Mouse (Mus musculus) intestine, embryonic 15.5 days (tissue): Measurements from ENCODE around the gene Hyou1. TPM values are rescaled to one million over a fixed set of nuclear protein-coding genes. Genes with fewer than 3 reads are reported as not detected.
A peak's percentile ranks its signal among the peaks of the same experiment; 100 is the strongest.
"Not testable (repeated sequence)": the region's sequence is repeated elsewhere in the genome, so short reads cannot be mapped to it uniquely, and the experiment has no call there.

ENCODE experiments used
- ATAC-seq: fragments of 200-750 bp; cut with Nextera tagmentation; 2 replicates; pipeline ENCODE4 v1.8.0; 2017; ENCODE audit warnings: moderate TSS enrichment, moderate library complexity
- H3K27ac ChIP-seq: fragments of 300-500 bp; sonication (generic); 2 replicates; pipeline ENCODE4 v1.5.1; 2015; ENCODE audit warnings: mild to moderate bottlenecking, inconsistent platforms
- H3K27me3 ChIP-seq: fragments of 300-500 bp; sonication (generic); replicated peaks from 2 replicates; pipeline ENCODE4 v1.6.1; 2015; ENCODE audit warnings: inconsistent platforms
- H3K36me3 ChIP-seq: fragments of 300-500 bp; sonication (generic); 2 replicates; pipeline ENCODE4 v1.6.1; 2015; ENCODE audit warnings: inconsistent platforms
- H3K4me1 ChIP-seq: fragments of 300-500 bp; sonication (generic); replicated peaks from 2 replicates; pipeline ENCODE4 v1.6.1; 2015; ENCODE audit warnings: inconsistent platforms
- H3K4me2 ChIP-seq: fragments of 300-500 bp; sonication (generic); replicated peaks from 2 replicates; pipeline ENCODE4 v1.6.1; 2015; ENCODE audit warnings: mild to moderate bottlenecking, inconsistent platforms
- H3K4me3 ChIP-seq: fragments of 300-500 bp; sonication (generic); replicated peaks from 2 replicates; pipeline ENCODE4 v1.5.1; 2015; ENCODE audit warnings: inconsistent platforms
- H3K9ac ChIP-seq: fragments of 300-500 bp; sonication (generic); 2 replicates; pipeline ENCODE4 v1.6.1; 2015; ENCODE audit warnings: inconsistent platforms
- H3K9me3 ChIP-seq: fragments of 300-500 bp; sonication (generic); 2 replicates; pipeline ENCODE4 v1.6.1; 2016; ENCODE audit warnings: inconsistent platforms
- WGBS: fragments of 180-500 bp; shearing (Covaris S2); methylation state at CpG from one replicate; pipeline ENCODE4 v1.1.7; 2015; 5-methylcytosine and 5-hydroxymethylcytosine counted together
- polyA plus RNA-seq: library from polyadenylated mRNA; unstranded; fragments of >200 nt; fragmentation: Nextera tagmentation; extraction: Ambion mirVana; gene quantifications from 2 replicates; pipeline ENCODE4 v1.2.1, GENCODE M21; 2015

Hyou1 gene
- polyA plus RNA-seq, 1 experiment from 2014 or later, result 38.8 TPM

DNA sequence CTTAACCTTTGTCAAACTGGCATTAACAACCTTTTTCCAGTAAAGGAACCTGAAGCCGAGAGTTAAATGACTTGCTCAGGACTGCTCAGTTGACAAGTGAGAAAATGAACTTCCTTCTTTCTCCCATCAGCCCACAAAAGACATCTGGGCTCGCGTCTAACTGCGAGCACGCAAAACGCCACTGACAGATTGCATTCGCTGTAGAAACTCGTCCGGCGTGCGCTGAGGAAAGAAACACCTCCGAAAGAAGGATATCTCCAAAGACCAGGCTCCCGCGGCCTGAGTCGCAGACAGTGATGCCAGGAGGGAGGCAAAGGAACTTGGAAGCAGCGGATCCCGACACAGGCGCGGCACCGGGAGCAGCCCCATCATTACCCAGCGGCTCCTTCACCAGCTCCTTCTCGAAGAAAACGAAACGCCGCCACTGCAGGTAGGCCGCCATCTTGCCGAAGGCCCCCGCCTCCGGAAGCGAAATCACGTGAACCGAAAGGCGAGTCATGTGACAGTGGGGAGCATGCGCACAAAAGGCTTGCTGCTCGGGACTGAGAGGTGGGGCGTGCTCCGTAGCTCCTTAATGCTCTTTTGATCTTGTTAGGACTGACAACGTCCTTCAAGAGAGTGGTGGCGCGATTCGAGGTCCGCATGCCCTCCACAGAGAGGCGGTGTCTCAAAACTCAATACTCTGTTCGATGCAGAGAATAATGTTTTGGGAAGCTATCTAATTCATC, 17.9 kb upstream of the Hyou1 start, which contains the start of gene Vps11:
Vps11 (minus strand) TSS at position 481 of the 728 bp plus-strand sequence.
- H3K4me2 ChIP-seq, result peak within 1 kb of the TSS; percentile 63
- under 1% methylated on average over 44 of the region's 44 CpGs for WGBS

GRCm38 (mm10) chr9:44361931-44362330, 17.4 kb upstream of the Hyou1 start:
- ATAC-seq, result peak; percentile 29
- Histone ChIP-seq H3K4me2 (peak overlapping the region; percentile 63), H3K4me3 (peak overlapping the region; percentile 81), H3K27ac (peak overlapping the region; percentile 75)
- H3K27me3 ChIP-seq, H3K9ac ChIP-seq, H3K9me3 ChIP-seq, H3K4me1 ChIP-seq, H3K36me3 ChIP-seq: not testable (repeated sequence)
- WGBS, result 44% methylated on average over 4 of the region's 4 CpGs

More for the DNA sequence above, 17.9 kb upstream of the Hyou1 start, which contains the start of gene Vps11:
- peaks cover 8% of the 10 kb centered on the region for H3K4me1 ChIP-seq
- H3K36me3 ChIP-seq, result peaks cover 11% of the 10 kb centered on the region
- H3K27ac ChIP-seq, result peak within 1 kb of the TSS; percentile 75
- H3K9me3 ChIP-seq, result no peaks in the 10 kb centered on the region
- no peaks in the 10 kb centered on the region for H3K27me3 ChIP-seq
- peak; percentile 95 for ATAC-seq
- peak within 1 kb of the TSS; percentile 73 for H3K9ac ChIP-seq
- peak within 1 kb of the TSS; percentile 81 for H3K4me3 ChIP-seq

GRCm38 (mm10) chr9:44364480-44364879, 14.8 kb upstream of the Hyou1 start:
- WGBS, result 68% methylated on average over 3 of the region's 3 CpGs
- no peaks in the 10 kb centered on the region for H3K9me3 ChIP-seq

DNA sequence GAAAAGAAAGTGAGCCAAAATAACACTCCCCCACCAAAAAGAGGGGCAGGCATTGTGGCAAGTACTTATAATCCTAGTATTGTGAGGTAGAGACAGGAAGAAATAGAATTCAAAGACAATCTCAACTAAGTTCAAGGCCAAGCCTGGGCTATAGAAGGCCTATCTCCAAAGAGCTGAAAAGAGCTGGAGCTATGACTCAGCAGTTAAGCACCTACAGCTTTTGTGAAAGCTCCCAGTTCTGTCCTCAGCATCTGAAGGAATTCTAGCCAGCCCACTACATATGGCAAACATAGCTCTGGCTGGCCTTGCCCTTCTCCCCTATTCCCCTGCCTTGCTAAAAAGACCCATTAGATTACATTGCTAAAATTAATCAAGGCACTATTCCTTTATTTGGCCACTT, 5.9 kb upstream of the Hyou1 start:
- Histone ChIP-seq H3K4me3 (no peak overlapping the region), H3K27me3 (no peaks in the 10 kb centered on the region), H3K9ac (no peak overlapping the region), H3K4me1 (no peaks in the 10 kb centered on the region), H3K4me2 (no peak overlapping the region), H3K36me3 (no peaks in the 10 kb centered on the region), H3K27ac (no peak overlapping the region), H3K9me3 (no peaks in the 10 kb centered on the region)
- no peak for ATAC-seq

More at GRCm38 (mm10) chr9:44364480-44364879, 14.8 kb upstream of the Hyou1 start:
- H3K36me3 ChIP-seq, result no peaks in the 10 kb centered on the region
- no peak for ATAC-seq
- no peak overlapping the region for H3K9ac ChIP-seq
- H3K4me2 ChIP-seq, result no peak overlapping the region
- peaks cover 8% of the 10 kb centered on the region for H3K4me1 ChIP-seq
- no peak overlapping the region for H3K4me3 ChIP-seq
- no peak overlapping the region for H3K27ac ChIP-seq
- H3K27me3 ChIP-seq, result no peaks in the 10 kb centered on the region

DNA sequence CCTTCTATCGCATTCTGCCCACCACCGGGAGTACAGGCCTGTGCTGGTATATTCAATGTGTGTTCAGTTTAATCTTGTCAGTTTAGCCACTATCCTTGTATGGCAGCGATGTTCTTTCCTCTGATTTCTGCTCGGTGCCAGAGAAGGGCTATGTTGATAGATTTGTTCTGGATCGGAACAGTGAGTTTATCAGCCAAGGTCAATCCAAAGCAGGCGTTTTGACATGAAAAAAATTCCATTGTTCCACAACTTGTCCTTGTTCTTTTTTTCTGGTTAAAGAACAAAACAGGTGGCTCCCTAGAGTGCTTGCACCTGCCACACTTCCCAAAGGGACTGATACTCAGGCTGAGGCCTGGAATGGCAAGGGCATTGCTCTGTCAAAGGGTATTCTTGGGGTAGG, 3.1 kb upstream of the Hyou1 start:
- no peak overlapping the region for H3K4me2 ChIP-seq
- no peak overlapping the region for H3K9ac ChIP-seq
- H3K36me3 ChIP-seq, result no peaks in the 10 kb centered on the region
- H3K27ac ChIP-seq, result no peak overlapping the region
- H3K4me1 ChIP-seq, result peaks cover 13% of the 10 kb centered on the region
- no peak overlapping the region for H3K4me3 ChIP-seq
- H3K27me3 ChIP-seq, result no peaks in the 10 kb centered on the region
- no peaks in the 10 kb centered on the region for H3K9me3 ChIP-seq
- no peak for ATAC-seq
- WGBS, result 90% methylated on average over 6 of the region's 6 CpGs

DNA sequence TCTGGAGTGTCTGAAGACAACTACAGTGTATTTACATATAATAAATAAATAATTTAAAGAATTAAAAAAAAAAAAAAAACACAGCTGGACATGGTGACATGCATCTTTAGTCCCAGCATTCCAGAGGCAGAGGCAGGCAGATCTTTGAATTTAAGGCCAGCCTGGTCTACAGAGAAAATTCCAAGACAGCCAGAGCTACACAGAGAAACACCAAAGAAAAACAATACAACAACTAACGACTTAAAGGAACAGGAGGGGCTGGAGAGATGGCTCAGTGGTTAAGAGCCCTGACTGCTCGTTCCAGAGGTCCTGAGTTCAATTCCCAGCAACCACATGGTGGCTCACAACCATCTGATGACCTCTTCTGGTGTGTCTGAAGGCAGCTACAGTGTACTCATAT, 2.0 kb upstream of the Hyou1 start:
- H3K27me3 ChIP-seq, H3K9me3 ChIP-seq, ATAC-seq, H3K27ac ChIP-seq, H3K4me2 ChIP-seq, H3K9ac ChIP-seq, H3K36me3 ChIP-seq, H3K4me3 ChIP-seq: not testable (repeated sequence)
- 81% methylated on average over 2 of the region's 2 CpGs for WGBS
- H3K4me1 ChIP-seq, result peaks cover 14% of the 10 kb centered on the region

DNA sequence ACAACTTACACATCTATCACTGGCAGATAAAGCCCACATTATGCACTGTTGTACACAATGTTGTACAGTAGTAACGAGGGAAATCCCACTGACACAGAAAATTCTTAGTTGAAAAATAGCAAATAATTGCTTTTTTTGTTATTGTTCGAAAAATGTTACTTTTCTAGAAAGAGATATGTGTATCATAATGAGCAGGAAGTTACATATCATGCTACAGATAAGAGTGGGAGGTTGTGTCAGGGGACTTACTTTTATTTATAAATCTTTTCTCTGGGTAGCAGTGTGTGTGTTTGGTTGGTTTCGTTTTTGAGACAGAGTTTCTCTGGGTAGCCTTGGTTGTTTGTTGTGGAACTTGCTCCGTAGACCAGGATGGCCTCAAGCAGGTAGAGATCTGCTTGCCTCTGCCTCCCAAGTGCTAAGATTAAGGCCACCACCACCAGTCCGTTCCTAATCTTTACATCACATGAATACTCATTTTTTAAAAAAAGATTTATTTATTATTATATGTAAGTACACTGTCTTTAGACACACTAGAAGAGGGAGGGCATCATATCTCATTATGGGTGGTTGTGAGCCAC, 1.0 kb upstream of the Hyou1 start:
- Histone ChIP-seq H3K9me3 (no peaks in the 10 kb centered on the region), H3K4me2 (peak overlapping the region; percentile 87), H3K36me3 (peaks cover 12% of the 10 kb centered on the region), H3K27me3 (no peaks in the 10 kb centered on the region), H3K27ac (peak overlapping the region; percentile 88; the same call in 1 of the 2 replicates), H3K4me3 (peak overlapping the region; percentile 75), H3K9ac (peak overlapping the region; percentile 69), H3K4me1 (peaks cover 14% of the 10 kb centered on the region)
- ATAC-seq, result no peak
- WGBS, result 80% methylated on average over 5 of the region's 5 CpGs

- peak overlapping the region; percentile 87 for H3K4me2 ChIP-seq
- H3K36me3 ChIP-seq, result peaks cover 24% of the 10 kb centered on the region
- H3K9me3 ChIP-seq, result no peaks in the 10 kb centered on the region
- H3K27ac ChIP-seq, result peak overlapping the region; percentile 86
- ATAC-seq, result peak; percentile 26
- no peaks in the 10 kb centered on the region for H3K27me3 ChIP-seq
- peak overlapping the region; percentile 83 for H3K9ac ChIP-seq
- peaks cover 14% of the 10 kb centered on the region for H3K4me1 ChIP-seq
- WGBS, result 5% methylated on average over 15 of the region's 15 CpGs
- H3K4me3 ChIP-seq, result peak overlapping the region; percentile 75
These were observed 572 bp downstream of the Hyou1 start for GRCm38 (mm10) chr9:44379862-44380261.

- H3K36me3 ChIP-seq, result peaks cover 55% of the 10 kb centered on the region
- 88% methylated on average over 13 of the region's 13 CpGs for WGBS
- H3K27me3 ChIP-seq, result no peaks in the 10 kb centered on the region
- H3K4me1 ChIP-seq, result peaks cover 14% of the 10 kb centered on the region
- H3K9ac ChIP-seq, result no peak overlapping the region
- no peak overlapping the region for H3K4me3 ChIP-seq
- H3K4me2 ChIP-seq, result no peak overlapping the region
- no peak for ATAC-seq
- H3K9me3 ChIP-seq, result no peaks in the 10 kb centered on the region
- H3K27ac ChIP-seq, result no peak overlapping the region
These were observed 5.3 kb downstream of the Hyou1 start for GRCm38 (mm10) chr9:44384596-44384995.

GRCm38 (mm10) chr9:44387221-44387620, 7.9 kb downstream of the Hyou1 start:
- 81% methylated on average over 3 of the region's 3 CpGs for WGBS

GRCm38 (mm10) chr9:44389273-44389672, 10.0 kb downstream of the Hyou1 start:
- Histone ChIP-seq H3K27ac (no peak overlapping the region), H3K9me3 (no peaks in the 10 kb centered on the region), H3K4me2 (no peak overlapping the region), H3K27me3 (no peaks in the 10 kb centered on the region), H3K4me1 (no peaks in the 10 kb centered on the region), H3K4me3 (no peak overlapping the region), H3K9ac (no peak overlapping the region), H3K36me3 (peaks cover 46% of the 10 kb centered on the region)
- WGBS, result 59% methylated on average over 8 of the region's 8 CpGs
- no peak for ATAC-seq

More at GRCm38 (mm10) chr9:44387221-44387620, 7.9 kb downstream of the Hyou1 start:
- Histone ChIP-seq H3K4me3 (no peak overlapping the region), H3K4me2 (no peak overlapping the region), H3K27ac (no peak overlapping the region), H3K4me1 (no peaks in the 10 kb centered on the region), H3K9ac (no peak overlapping the region), H3K9me3 (no peaks in the 10 kb centered on the region), H3K36me3 (peaks cover 63% of the 10 kb centered on the region), H3K27me3 (no peaks in the 10 kb centered on the region)
- ATAC-seq, result no peak

DNA sequence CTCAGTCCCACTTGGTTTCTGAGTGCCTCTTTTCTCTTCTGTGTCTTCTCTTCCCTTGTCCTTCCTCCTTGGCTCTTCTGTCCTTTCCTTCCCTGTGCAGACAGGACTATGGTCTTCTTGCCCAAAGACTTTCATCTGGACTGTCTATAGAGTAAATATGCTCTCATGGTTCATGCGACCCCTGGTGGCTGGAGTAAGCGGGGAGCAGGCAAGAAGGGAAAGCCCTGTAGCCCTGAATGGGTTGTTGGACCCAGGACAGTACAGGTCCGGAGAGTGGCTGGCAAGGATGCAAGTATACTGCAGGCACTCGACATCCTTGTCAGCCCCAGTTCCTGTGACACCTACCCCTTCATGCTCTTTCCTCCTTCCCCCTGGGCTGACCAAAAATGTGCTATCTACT, 12.2 kb downstream of the Hyou1 start:
- Histone ChIP-seq H3K9me3 (no peaks in the 10 kb centered on the region), H3K9ac (no peak overlapping the region), H3K27me3 (no peaks in the 10 kb centered on the region), H3K4me3 (no peak overlapping the region), H3K4me1 (no peaks in the 10 kb centered on the region), H3K4me2 (no peak overlapping the region), H3K27ac (no peak overlapping the region), H3K36me3 (peaks cover 37% of the 10 kb centered on the region)
- WGBS, result 32% methylated on average over 4 of the region's 4 CpGs
- peak; percentile 63; the same call in 1 of the 2 replicates for ATAC-seq
